Mouse (Mus musculus) c-Kit-positive CD71-positive TER-119-negative erythroid progenitor cells, embryonic 14.5 days (primary cell): ENCODE measurements around the gene Exoc6b.
"Not testable (repeated sequence)": the region's sequence is repeated elsewhere in the genome, so short reads cannot be mapped to it uniquely, and the experiment has no call there.

Experiments
- DNase-seq: peaks from one replicate; pipeline ENCODE4 v3.0.0-alpha.2; 2013; ENCODE audit warnings: low read depth

Exoc6b gene

DNA sequence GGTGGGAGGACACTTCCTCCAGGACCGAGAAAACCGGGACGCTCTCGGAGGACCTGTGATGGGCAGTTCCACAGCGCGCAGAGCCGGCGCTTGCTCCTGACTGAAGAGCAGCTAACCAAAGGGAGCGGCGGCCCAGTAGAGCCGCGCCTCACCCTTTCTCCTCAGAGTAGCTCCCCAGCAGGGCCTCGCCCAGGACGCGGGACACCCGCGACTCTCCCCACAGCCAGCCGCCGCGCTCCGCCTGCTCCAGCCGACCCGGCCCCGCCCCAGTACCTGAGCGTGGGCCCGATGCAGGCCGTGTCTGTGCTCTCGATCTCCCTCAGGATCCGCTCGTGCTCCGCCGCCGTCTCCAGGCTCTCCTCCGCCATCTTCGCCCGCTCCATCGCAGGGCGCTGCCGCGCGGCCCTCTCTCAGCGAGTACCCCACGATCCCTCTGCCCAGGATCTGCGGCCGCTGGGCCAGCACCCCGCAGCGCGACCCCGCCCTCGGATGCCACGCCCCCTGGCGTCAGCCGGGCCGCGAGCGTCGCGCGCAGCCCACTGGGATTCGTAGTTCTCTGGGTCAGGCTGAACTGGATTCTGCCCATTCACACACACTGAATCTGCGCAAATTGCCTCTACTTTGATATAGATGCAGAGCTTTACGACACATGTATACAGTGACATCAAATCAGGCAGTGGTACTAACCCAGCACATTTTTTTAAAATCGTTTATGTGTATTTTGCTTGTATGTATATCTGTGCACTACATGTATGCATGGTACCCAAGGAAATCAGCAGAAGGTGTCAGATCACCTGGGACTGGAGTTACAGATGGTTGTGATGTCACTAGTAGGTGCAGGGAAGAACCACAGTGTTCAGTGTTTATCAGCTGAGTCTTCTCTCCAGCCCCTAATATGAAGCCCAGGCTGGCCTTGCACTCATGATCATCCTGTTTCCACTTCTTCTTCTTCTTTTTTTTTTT, at the start of gene Exoc6b:
Gene Exoc6b, minus strand, starts transcription at position 491 of the 963 bp plus-strand sequence.
- peak; percentile 58 for DNase-seq

DNA sequence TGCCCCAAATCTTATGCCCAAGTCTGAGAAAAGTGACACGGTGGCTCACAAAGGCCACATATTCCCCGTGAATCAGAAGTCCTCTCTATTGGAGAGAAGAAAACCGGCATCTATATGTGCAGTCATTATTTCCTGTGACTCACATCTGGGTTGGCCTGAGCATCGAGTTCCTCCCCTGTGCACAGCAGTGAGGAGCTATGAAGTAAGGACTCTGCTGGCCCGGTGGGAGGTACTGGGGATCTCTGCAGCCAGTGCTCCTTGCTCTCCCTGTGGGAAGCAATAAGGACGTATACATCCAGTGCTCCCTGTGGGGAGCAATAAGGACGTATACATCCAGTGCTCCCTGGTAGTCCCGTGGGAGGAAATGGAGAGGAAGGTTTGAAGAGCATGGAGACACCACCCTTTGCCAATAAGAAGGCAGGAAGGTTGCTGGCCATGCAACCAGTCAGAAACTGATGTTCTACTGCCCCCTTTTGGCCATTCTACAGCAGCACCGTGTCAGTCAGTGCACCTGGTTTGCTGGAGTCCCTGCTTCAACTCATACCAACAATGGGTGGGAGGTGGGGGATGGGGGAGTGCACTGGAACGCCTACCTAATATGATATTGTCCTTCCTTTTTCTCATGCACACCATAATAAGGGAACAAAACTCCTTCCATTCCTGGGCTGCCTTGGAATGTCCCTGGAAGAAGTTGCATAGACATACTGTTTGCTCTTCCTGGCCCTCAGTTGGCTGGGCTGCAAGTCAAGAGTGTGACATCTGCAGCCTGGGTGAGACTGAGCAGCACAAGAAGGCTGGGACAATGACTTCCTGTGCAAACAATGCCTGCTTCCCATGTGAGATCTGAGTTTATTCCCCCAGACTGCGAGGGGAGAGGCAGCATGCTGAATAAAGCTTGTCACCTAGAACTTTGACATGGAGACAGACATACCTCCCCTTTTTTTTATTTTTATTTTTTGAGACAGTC, 48.5 kb upstream of the Exoc6b start:
- DNase-seq, result peak; percentile 16

DNA sequence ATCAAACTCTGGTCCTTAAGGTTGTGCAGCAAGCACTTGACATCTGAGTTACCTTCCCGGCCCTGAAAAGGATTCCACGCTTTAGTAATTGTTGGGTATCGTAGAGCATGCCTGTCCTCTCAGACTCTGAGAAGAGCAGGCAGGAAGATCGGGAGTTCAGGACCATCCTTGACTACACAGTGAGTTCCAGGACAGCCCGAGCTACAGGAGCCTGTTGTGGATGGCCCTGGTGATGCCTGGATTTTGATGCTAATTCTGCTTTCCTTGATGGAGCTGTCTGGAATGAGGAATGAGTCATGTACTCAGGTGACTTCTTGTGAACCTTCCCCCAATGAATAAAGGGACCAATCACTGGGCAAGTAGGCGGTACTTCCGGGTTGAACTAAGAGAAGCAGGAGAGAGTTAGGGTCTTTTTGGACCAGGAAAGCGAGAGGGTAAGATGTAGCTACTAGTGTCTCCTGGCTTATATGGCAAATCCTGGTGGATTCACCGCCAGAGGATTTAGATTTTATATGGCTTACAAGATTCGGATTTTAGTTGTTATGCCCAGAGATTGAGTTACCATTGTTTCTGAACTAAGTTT, 35.8 kb upstream of the Exoc6b start:
- no peak for DNase-seq

DNA sequence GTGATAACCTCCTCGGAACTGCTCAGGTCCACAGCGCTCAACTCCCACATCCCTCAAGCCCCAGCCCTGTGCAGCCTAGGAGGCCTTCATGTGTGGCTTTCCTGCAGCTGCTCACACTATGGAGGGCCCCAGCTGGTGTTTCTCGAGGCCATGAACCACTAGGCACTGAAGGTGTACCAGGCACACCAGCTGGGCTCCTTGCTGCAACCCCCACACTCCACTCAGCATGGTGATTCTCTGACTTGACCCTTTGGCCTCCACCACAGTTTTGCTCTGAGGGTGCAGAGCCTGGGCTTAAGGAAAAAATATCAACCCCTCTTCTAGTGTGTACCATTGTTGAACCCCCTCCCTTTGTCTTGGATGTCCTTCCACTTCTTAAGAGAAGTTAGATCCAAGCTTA, 34.0 kb upstream of the Exoc6b start:
- no peak for DNase-seq

DNA sequence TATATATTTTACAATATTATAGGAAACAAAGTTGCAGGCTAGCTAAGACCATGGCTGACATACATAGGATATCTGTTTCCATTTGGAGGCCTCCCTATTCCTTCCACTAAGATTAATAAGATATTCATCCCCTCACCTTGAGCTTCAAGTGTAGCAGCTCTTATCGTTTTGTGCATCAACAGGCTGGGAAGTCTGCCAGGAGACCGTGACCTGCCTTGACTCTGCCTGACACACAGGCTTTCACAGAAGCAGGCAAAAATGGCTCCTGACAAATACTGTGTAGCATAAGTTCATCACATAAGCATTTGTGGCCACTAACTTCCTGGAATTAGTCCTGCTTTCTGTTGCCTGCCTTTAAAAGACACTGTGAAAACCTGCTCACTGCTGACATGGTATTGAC, 27.1 kb upstream of the Exoc6b start:
- DNase-seq, result no peak

DNA sequence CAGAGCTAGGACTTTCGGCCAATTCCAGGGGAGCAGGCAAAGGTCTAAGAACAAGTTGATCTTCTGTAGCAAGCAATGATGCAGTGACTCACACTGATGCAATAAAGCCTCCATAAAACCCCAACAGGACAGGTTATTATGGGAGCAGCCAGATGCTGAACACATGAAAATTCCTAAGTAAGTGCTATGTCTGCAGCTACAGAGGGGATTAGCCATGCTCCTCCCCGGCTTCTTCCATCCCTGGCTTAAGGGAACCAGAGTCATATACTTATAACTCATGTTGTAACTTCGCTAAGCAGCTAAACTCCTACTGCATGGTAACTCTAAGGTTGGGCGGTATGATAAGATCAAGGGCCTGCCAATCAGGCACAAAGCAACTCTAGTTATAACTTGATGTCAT, 18.1 kb upstream of the Exoc6b start:
- no peak for DNase-seq

DNA sequence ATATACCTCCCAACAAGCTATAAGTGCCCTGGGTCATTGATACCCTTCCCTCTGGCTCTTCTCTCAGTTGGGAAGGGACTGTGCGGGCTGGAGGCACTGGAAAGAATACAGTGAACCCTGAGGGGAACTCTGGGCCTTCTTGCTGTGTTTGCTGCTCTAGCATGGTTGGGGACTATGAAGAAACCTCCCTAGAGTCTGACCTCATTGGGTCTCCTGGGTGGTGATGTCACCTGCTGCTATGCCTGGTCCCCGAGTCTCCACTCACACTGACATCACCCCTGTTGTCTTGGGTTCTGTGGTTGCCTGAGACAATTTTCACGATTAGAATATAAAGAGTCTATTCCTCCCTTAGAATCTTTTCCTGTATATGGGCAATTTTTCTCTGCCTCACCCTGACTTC, 17.3 kb upstream of the Exoc6b start:
- no peak for DNase-seq

DNA sequence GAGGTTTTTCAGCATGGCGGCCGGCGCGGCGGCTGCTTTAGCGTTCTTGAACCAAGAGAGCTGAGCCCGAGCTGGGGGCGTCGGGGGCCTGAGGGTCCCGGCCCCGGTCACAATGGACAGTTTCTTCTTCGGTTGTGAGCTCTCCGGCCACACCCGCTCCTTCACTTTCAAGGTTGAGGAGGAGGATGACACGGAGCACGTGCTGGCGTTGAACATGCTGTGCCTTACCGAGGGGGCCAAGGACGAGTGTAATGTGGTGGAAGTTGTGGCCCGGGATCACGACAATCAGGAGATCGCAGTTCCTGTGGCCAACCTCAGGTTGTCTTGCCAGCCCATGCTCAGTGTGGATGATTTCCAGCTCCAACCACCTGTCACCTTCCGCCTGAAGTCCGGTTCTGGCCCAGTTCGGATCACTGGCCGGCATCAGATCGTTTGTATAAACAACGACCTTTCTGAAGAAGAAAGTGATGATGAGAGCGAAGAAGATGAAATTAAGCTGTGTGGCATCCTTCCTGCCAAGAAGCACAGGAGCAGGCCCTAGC, 6.9 kb upstream of the Exoc6b start:
- not testable (repeated sequence) for DNase-seq

DNA sequence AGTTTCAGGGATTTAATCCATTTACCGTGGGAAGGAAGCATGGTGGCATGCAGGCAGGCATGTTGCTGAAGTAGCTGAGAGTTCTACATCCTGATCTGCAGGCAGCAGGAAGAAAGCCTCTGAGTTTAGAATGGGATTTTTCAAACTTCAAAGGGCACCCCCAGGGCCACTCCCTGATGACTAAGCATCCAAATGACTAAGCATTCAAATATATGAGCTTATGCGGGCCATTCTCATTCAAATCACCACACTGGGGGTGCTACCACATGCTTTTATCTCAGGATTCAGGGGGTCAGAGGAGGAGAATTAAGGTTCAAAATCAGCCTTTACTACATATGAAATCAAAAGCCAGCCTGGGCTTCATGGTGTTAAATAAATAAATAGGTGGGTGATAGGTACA, 5.7 kb upstream of the Exoc6b start:
- no peak for DNase-seq

DNA sequence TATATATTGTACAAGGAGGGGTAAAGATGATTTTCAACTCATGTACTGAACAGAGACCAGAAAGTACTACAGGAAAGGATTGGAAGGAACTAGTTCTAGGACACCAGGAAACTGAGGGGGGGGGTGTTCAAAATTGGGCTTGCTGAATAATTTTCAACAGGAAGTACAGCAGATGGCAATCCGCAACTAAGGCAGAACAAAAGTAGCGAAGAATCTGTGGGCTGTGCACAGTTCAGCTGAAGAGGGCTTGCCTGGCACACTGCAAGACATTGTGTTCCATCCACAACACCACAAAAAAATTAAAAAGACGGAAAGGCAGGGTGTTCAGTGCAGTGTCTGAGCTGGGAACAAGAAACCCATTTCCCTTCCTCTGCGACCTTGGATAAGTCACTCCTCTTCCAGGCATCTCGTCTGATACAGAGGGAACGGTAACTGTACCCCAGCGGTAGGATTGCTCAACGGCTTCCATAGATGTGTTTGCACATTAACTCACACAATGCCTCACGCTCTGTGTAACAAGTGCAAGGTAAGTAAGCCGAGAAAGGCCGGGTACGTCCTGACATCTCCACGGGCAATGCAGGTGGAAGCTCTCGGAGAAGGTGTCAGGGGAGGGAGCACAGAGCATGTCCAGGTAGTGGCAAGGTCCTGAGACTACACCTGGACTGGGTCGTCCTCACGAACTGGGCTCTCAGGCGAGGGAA, 841 bp downstream of the Exoc6b start:
- no peak for DNase-seq

DNA sequence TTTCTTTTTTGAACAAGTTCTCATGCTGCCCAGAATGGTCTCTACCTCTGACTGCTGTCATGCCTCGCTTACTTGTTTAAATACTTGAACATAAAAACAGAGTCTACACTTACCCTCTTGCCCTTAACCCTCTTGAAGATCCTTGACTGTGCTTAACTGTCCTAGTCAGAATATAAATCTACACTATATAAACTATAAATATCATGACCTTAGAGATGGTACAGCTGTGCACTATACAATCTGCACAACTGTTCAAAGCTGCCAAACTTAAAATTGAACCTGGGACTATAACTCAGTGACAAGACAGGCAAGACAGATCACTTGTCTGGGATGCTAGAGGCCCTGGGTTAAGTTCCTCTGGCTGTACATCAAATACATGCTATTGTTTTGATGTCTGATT, 11.7 kb downstream of the Exoc6b start:
- no peak for DNase-seq

DNA sequence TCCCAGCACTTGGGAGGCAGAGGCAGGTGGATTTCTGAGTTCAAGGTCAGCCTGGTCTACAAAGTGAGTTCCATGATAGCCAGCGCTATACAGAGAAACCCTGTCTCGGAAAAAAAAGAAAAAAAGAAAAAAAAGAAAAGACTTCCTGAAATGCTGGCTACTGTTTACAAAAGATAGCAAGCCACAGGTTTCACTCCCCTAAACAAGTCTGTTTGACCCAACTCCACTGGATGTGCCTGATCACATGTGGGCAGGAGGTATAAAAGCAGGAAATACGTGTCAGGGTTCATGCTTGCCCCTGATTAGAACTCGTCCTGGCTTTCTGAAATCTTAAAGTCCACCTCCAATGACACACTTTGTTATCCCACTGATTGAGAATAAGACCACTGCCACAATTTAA, 18.2 kb downstream of the Exoc6b start:
- DNase-seq, result no peak

DNA sequence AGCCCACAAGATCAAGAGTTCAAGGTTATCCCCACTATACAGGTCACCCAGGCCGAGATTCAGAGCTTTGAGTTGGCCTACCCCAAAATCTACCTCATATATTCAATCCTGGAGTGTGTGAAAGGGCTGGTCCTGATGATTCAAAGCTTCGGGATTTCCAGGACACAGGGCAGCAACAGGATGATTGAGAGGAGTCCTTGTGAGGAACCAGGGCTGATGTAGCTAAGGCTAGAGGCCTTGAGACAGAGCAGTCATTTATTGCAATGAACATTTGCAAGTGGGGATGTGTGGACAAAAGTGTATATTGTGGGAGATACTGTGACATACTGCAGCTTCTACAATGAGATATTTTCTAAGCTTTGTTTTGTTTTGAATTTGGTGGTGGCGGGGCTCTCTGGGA, 22.8 kb downstream of the Exoc6b start:
- no peak for DNase-seq

DNA sequence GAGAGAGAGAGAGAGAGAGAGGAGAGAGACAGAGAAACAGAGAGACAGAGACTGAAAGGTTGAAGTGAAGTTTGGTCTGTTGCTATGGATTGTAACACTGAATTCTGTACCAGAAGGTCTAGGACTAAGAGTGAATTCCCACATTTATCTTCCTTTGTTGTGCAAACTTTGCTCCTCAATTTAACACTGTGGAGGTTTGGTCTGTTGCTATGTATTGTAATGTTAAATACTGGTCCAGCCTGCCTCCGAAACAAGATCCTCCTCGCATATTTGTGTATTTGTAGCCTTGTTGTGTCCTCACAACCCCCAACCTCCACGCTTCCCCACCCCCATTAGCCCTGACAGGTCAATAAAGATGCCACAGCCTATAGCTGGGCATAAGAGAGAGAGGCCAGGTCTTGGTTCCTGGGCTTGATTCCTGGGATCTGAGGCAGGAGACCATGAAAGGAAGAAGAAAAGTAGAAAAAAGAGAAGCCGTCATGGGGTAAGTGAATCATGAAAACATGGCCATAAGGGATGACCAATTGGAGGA, 24.6 kb downstream of the Exoc6b start:
- DNase-seq, result no peak

DNA sequence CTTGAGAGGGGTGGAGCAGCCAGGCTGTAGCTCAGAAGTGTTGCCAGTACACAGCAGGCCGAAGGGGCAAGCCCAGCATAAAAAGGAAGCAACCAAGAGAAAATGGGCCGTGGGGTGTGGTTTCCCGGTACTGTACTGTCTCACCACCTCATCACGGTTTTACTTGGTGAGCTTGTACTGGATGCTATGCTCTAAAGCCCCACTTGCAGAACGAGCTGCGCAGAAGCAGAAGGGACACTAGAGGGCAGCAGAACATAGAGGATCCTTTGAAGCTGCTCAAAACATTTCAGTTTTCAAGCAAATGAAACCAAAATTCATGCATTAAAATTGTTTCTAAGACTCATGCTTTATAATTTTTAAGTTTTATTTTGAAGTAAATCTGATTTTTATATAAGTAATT, 31.6 kb downstream of the Exoc6b start:
- peak; percentile 19 for DNase-seq

DNA sequence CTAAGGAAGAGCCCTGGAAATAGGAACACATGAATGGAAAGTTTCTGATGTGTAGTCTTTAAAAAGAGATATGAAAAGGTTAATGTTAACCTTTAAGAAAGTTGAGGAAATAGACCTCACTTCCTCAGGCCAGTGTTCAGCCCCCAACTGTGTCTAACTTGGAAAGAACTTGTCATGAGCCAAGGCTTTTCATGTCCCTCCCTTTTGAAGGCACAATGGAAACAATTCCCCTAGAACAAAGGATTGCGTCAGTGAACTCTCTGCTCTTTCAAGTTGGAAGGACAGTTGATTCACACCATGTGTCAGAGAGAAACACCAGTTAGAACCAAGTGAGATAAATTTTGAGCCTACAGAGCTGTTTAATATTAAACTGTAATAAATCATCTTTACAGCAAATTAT, 39.6 kb downstream of the Exoc6b start:
- DNase-seq, result no peak

DNA sequence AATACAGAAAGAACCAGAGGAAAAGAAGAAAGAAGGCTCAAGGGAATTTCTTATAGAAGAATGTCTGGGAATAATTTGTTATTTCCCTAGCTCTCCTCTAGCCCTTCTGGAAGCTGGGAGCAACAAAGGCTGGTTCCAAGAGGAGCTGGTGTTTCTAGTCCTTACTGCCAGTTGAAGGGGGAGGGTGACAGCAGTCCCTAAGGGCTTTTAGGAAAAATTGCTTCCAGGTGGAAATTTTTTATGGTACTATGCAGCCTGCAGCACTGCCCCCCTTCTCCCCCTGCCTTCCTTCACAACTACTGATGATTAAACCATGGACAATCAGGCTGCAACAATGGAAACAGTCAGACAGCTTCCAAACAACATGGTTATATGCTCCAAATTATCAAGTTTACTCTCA, 44.9 kb downstream of the Exoc6b start:
- no peak for DNase-seq

DNA sequence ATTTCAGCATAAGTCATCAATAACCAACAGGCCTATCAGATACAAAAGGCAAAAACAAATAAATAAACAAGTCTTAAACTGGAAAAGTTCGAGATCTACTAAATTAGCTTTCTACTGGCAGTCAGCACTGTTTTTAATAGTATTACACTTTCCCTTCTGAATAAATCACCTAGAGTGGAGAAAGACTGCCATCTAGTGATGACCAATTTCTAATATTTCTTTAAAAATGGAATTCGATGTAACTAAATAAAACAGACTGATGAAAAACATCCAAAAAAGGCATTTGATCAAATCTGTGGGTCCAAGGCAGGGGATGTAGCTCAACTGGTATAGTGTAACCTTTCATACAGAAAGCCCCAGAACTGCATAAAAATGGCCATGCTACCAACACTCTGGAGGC, 52.3 kb downstream of the Exoc6b start:
- no peak for DNase-seq

DNA sequence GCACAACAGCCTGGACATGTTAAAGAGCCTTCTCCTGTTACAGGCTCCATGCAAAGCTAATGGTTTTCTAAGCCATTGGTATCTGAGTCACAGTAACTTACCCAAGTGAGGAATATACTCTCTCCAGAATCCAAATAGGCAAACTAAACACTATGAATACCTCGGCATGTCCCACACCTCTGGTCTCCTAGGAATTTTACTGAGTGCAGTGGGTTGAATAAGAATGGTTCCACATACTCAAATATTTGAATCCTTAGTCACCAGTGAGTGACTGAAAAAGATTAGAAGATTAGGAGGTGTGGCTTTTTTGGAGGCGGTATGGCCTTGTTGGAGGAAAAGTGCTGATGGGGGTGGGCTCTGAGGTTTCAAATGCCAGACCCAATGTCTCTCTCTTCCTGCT, 55.4 kb downstream of the Exoc6b start:
- no peak for DNase-seq

DNA sequence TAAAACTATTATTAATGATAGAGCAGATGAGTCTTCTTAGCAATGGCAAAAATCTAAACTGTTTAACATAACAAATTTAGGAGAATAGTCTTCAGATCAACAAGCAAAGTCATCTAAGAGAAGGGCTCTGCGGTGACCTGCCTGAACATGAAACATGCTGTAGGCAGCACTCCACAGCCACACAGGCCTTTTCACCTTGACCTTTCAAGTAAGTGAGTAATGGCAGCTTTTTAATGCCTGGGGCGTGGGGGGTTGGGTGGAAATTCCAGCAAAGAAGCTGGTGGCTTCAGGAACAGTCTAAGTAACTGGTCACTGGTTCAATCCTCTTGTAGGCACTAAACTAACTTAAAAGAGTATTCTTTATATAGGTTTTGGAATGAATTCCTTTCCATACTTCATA, 58.9 kb downstream of the Exoc6b start:
- no peak for DNase-seq

DNA sequence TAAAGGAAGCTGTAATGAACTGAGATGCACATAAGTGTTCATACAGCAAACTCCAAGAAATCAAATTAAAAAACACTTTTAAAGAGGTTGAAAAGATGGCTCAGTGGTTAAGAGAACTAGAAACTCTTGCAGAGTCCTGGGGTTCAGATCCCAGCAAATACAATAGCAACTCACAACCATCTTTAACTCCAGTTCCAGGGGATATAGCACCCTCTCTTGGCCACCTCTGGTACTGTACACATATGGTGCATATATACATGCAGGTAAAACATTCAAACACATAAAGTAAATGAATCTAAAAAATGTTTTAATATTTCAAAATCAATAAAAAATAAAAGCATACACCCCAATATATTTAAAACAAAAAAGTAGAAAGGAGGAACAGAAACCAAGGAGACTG, 73.9 kb downstream of the Exoc6b start:
- no peak for DNase-seq
